Mouse (Mus musculus) limb, embryonic 15.5 days (tissue): ENCODE data around the gene Zfp174. TPM values are rescaled to one million over a fixed set of nuclear protein-coding genes. Genes with fewer than 3 reads are reported as not detected.
"Not testable (repeated sequence)": the region's sequence is repeated elsewhere in the genome, so short reads cannot be mapped to it uniquely, and the experiment has no call there.

Source experiments
- ATAC-seq: fragments of 200-750 bp; cut with Nextera tagmentation; 2 replicates; pipeline ENCODE4 v1.8.0; 2017; ENCODE audit warnings: low read depth, moderate TSS enrichment; ENCODE audit not compliant: insufficient number of reproducible peaks, low FRiP score, low TSS enrichment
- H3K27ac ChIP-seq: fragments of 300-500 bp; sonication (generic); 2 replicates; pipeline ENCODE4 v1.5.1; 2015; ENCODE audit warnings: moderate library complexity, mild to moderate bottlenecking, inconsistent platforms
- H3K27me3 ChIP-seq: fragments of 300-500 bp; sonication (generic); 2 replicates; pipeline ENCODE4 v1.6.1; 2015; ENCODE audit warnings: inconsistent platforms
- H3K36me3 ChIP-seq: fragments of 300-500 bp; sonication (generic); 2 replicates; pipeline ENCODE4 v1.6.1; 2015; ENCODE audit warnings: inconsistent platforms
- H3K4me1 ChIP-seq: fragments of 300-500 bp; sonication (generic); 2 replicates; pipeline ENCODE4 v1.6.1; 2015; ENCODE audit warnings: inconsistent platforms
- H3K4me2 ChIP-seq: fragments of 300-500 bp; sonication (generic); 2 replicates; pipeline ENCODE4 v1.6.1; 2015; ENCODE audit warnings: mild to moderate bottlenecking, inconsistent platforms
- H3K4me3 ChIP-seq: fragments of 300-500 bp; sonication (generic); 2 replicates; pipeline ENCODE4 v1.5.1; 2015; ENCODE audit warnings: mild to moderate bottlenecking, inconsistent platforms
- H3K9ac ChIP-seq: fragments of 300-500 bp; sonication (generic); 2 replicates; pipeline ENCODE4 v1.6.1; 2015; ENCODE audit warnings: inconsistent platforms
- H3K9me3 ChIP-seq: fragments of 300-500 bp; sonication (generic); 2 replicates; pipeline ENCODE4 v1.6.1; 2016; ENCODE audit warnings: inconsistent platforms
- WGBS: fragments of 180-500 bp; shearing (Covaris S2); methylation state at CpG from one replicate; pipeline ENCODE4 v1.1.7; 2015; 5-methylcytosine and 5-hydroxymethylcytosine counted together
- polyA plus RNA-seq: library from polyadenylated mRNA; unstranded; fragments of >200 nt; fragmentation: Nextera tagmentation; extraction: Ambion mirVana; gene quantifications from 2 replicates; pipeline ENCODE4 v1.2.1, GENCODE M21; 2015

The Zfp174 gene
- 1.9 TPM in 2 replicates for polyA plus RNA-seq

GRCm38 (mm10) chr16:3846711-3847518 lies at the start of gene Zfp174:
Gene Zfp174, plus strand, starts transcription at chr16:3847268.
- no peaks in the 10 kb centered on the region for H3K9me3 ChIP-seq
- H3K27ac ChIP-seq: peak within 1 kb of the TSS; percentile 59; the same call in 1 of the 2 replicates
- 3% methylated on average over 38 of the region's 38 CpGs for WGBS
- H3K4me3 ChIP-seq: peak within 1 kb of the TSS; percentile 80
- H3K36me3 ChIP-seq: no peaks in the 10 kb centered on the region
- ATAC-seq: peak; percentile 98
- H3K4me2 ChIP-seq: peak within 1 kb of the TSS; percentile 74
- H3K4me1 ChIP-seq: peaks cover 10% of the 10 kb centered on the region
- no peaks in the 10 kb centered on the region for H3K27me3 ChIP-seq
- peak within 1 kb of the TSS; percentile 60 for H3K9ac ChIP-seq

GRCm38 (mm10) chr16:3808176-3808575 lies 38.9 kb upstream of the Zfp174 start:
- Histone ChIP-seq H3K36me3 (no peaks in the 10 kb centered on the region), H3K9ac (no peak overlapping the region), H3K4me3 (no peak overlapping the region), H3K4me1 (no peaks in the 10 kb centered on the region), H3K4me2 (no peak overlapping the region), H3K27ac (no peak overlapping the region), H3K9me3 (no peaks in the 10 kb centered on the region), H3K27me3 (no peaks in the 10 kb centered on the region)
- ATAC-seq: no peak
- 87% methylated on average over 3 of the region's 3 CpGs for WGBS

GRCm38 (mm10) chr16:3814667-3815066 lies 32.4 kb upstream of the Zfp174 start:
- not testable (repeated sequence) for H3K4me1 ChIP-seq, H3K27ac ChIP-seq, H3K27me3 ChIP-seq, ATAC-seq, H3K4me3 ChIP-seq, H3K9me3 ChIP-seq, H3K36me3 ChIP-seq, H3K9ac ChIP-seq, H3K4me2 ChIP-seq
- 76% methylated on average over 6 of the region's 6 CpGs for WGBS

GRCm38 (mm10) chr16:3820202-3820601 lies 26.9 kb upstream of the Zfp174 start:
- Histone ChIP-seq H3K27me3 (no peaks in the 10 kb centered on the region), H3K9ac (no peak overlapping the region), H3K4me1 (no peaks in the 10 kb centered on the region), H3K9me3 (no peaks in the 10 kb centered on the region), H3K4me3 (no peak overlapping the region), H3K27ac (no peak overlapping the region), H3K36me3 (no peaks in the 10 kb centered on the region), H3K4me2 (no peak overlapping the region)
- ATAC-seq: no peak
- WGBS: 83% methylated on average over 2 of the region's 2 CpGs

GRCm38 (mm10) chr16:3828021-3828420 lies 19.0 kb upstream of the Zfp174 start:
- H3K9me3 ChIP-seq: no peaks in the 10 kb centered on the region
- H3K27me3 ChIP-seq: no peaks in the 10 kb centered on the region
- H3K27ac ChIP-seq: no peak overlapping the region
- no peak overlapping the region for H3K4me2 ChIP-seq
- H3K9ac ChIP-seq: no peak overlapping the region
- no peaks in the 10 kb centered on the region for H3K4me1 ChIP-seq
- WGBS: 59% methylated on average over 3 of the region's 3 CpGs
- no peak overlapping the region for H3K4me3 ChIP-seq
- no peaks in the 10 kb centered on the region for H3K36me3 ChIP-seq
- ATAC-seq: no peak

- ATAC-seq: no peak
- H3K27ac ChIP-seq: no peak overlapping the region
Observed at GRCm38 (mm10) chr16:3829727-3830126, 17.3 kb upstream of the Zfp174 start.

GRCm38 (mm10) chr16:3830588-3831109 lies 16.4 kb upstream of the Zfp174 start, which contains the start of gene Olfr15:
Gene Olfr15, plus strand, starts transcription at chr16:3830878.
- H3K9me3 ChIP-seq: no peaks in the 10 kb centered on the region
- no peak within 1 kb of the TSS for H3K4me3 ChIP-seq
- no peak for ATAC-seq
- H3K27me3 ChIP-seq: no peaks in the 10 kb centered on the region
- H3K36me3 ChIP-seq: no peaks in the 10 kb centered on the region
- H3K27ac ChIP-seq: no peak within 1 kb of the TSS
- H3K9ac ChIP-seq: no peak within 1 kb of the TSS
- no peak within 1 kb of the TSS for H3K4me2 ChIP-seq
- H3K4me1 ChIP-seq: no peaks in the 10 kb centered on the region

More at GRCm38 (mm10) chr16:3829727-3830126, 17.3 kb upstream of the Zfp174 start:
- Histone ChIP-seq H3K4me2 (no peak overlapping the region), H3K4me3 (no peak overlapping the region), H3K4me1 (no peaks in the 10 kb centered on the region), H3K27me3 (no peaks in the 10 kb centered on the region), H3K9me3 (no peaks in the 10 kb centered on the region), H3K36me3 (no peaks in the 10 kb centered on the region), H3K9ac (no peak overlapping the region)
- 77% methylated on average over 2 of the region's 2 CpGs for WGBS

GRCm38 (mm10) chr16:3835461-3835860 lies 11.6 kb upstream of the Zfp174 start:
- Histone ChIP-seq H3K9ac (no peak overlapping the region), H3K27ac (no peak overlapping the region), H3K4me1 (no peaks in the 10 kb centered on the region), H3K36me3 (no peaks in the 10 kb centered on the region), H3K9me3 (no peaks in the 10 kb centered on the region), H3K27me3 (no peaks in the 10 kb centered on the region), H3K4me3 (no peak overlapping the region), H3K4me2 (no peak overlapping the region)
- WGBS: 71% methylated on average over 2 of the region's 2 CpGs
- no peak for ATAC-seq

- Histone ChIP-seq H3K9ac (no peak overlapping the region), H3K27ac (no peak overlapping the region), H3K9me3 (no peaks in the 10 kb centered on the region), H3K4me1 (no peaks in the 10 kb centered on the region), H3K27me3 (no peaks in the 10 kb centered on the region), H3K4me3 (no peak overlapping the region), H3K36me3 (no peaks in the 10 kb centered on the region), H3K4me2 (no peak overlapping the region)
- ATAC-seq: no peak
- WGBS: 56% methylated on average over 17 of the region's 17 CpGs
Observed at GRCm38 (mm10) chr16:3839157-3839885, 7.7 kb upstream of the Zfp174 start.

GRCm38 (mm10) chr16:3842989-3843388 lies 4.1 kb upstream of the Zfp174 start:
- no peaks in the 10 kb centered on the region for H3K36me3 ChIP-seq
- no peak overlapping the region for H3K4me3 ChIP-seq
- no peaks in the 10 kb centered on the region for H3K9me3 ChIP-seq
- ATAC-seq: no peak
- H3K27ac ChIP-seq: no peak overlapping the region
- WGBS: 31% methylated on average over 4 of the region's 4 CpGs
- H3K4me2 ChIP-seq: no peak overlapping the region
- H3K4me1 ChIP-seq: peaks cover 6% of the 10 kb centered on the region
- H3K9ac ChIP-seq: no peak overlapping the region
- H3K27me3 ChIP-seq: no peaks in the 10 kb centered on the region

- no peaks in the 10 kb centered on the region for H3K9me3 ChIP-seq
- H3K4me2 ChIP-seq: no peak overlapping the region
- no peaks in the 10 kb centered on the region for H3K36me3 ChIP-seq
- H3K27ac ChIP-seq: no peak overlapping the region
- peaks cover 7% of the 10 kb centered on the region for H3K4me1 ChIP-seq
- H3K4me3 ChIP-seq: no peak overlapping the region
- WGBS: 68% methylated on average over 1 of the region's 1 CpGs
- H3K27me3 ChIP-seq: no peaks in the 10 kb centered on the region
- no peak for ATAC-seq
- H3K9ac ChIP-seq: no peak overlapping the region
Observed at GRCm38 (mm10) chr16:3843796-3844195, 3.3 kb upstream of the Zfp174 start.

GRCm38 (mm10) chr16:3847871-3848270 lies 803 bp downstream of the Zfp174 start:
- Histone ChIP-seq H3K27me3 (no peaks in the 10 kb centered on the region), H3K4me2 (peak overlapping the region; percentile 74), H3K27ac (no peak overlapping the region), H3K4me1 (peaks cover 10% of the 10 kb centered on the region), H3K36me3 (no peaks in the 10 kb centered on the region), H3K9ac (no peak overlapping the region; the same call in 1 of the 2 replicates), H3K4me3 (peak overlapping the region; percentile 80), H3K9me3 (no peaks in the 10 kb centered on the region)
- ATAC-seq: no peak
- WGBS: 71% methylated on average over 4 of the region's 4 CpGs
